Mouse (Mus musculus) heart, postnatal 0 days (tissue): ENCODE data around the gene Ripk4. TPM values are rescaled to one million over a fixed set of nuclear protein-coding genes. Genes with fewer than 3 reads are reported as not detected.

ENCODE experiments used
- ATAC-seq: fragments of 200-750 bp; cut with Nextera tagmentation; 2 replicates; pipeline ENCODE4 v1.8.0; 2017; ENCODE audit warnings: low read depth, moderate number of reproducible peaks, moderate library complexity; ENCODE audit not compliant: insufficient read depth
- DNase-seq: peaks from one replicate; pipeline ENCODE4 v3.0.0-alpha.2; 2016; ENCODE audit warnings: low spot score
- H3K27ac ChIP-seq: fragments of 300-500 bp; sonication (generic); 2 replicates; pipeline ENCODE4 v1.5.1; 2014; ENCODE audit warnings: low read depth, mild to moderate bottlenecking
- H3K27me3 ChIP-seq: fragments of 300-500 bp; sonication (generic); 2 replicates; pipeline ENCODE4 v1.6.1; 2014; ENCODE audit warnings: low read length, mixed read lengths; ENCODE audit not compliant: control insufficient read depth, insufficient read depth
- H3K36me3 ChIP-seq: fragments of 300-500 bp; sonication (generic); replicated peaks from 2 replicates; pipeline ENCODE4 v1.6.1; 2014; ENCODE audit warnings: low read length, mixed read lengths; ENCODE audit not compliant: control insufficient read depth, insufficient read depth
- H3K4me1 ChIP-seq: fragments of 300-500 bp; sonication (generic); 2 replicates; pipeline ENCODE4 v1.6.1; 2014; ENCODE audit warnings: antibody characterized with exemption; ENCODE audit not compliant: control insufficient read depth, insufficient read depth
- H3K4me2 ChIP-seq: fragments of 300-500 bp; sonication (generic); 2 replicates; pipeline ENCODE4 v1.6.1; 2014; ENCODE audit warnings: low read depth, mild to moderate bottlenecking, low read length, moderate library complexity
- H3K4me3 ChIP-seq: fragments of 300-500 bp; sonication (generic); 2 replicates; pipeline ENCODE4 v1.5.1; 2014; ENCODE audit warnings: low read depth, low read length
- H3K9ac ChIP-seq: fragments of 300-500 bp; sonication (generic); replicated peaks from 2 replicates; pipeline ENCODE4 v1.6.1; 2014; ENCODE audit warnings: low read depth, low read length, mixed read lengths
- H3K9me3 ChIP-seq: fragments of 300-500 bp; sonication (generic); replicated peaks from 2 replicates; pipeline ENCODE4 v1.6.1; 2016; ENCODE audit warnings: low read length; ENCODE audit not compliant: control insufficient read depth
- CTCF ChIP-seq: IDR thresholded peaks from 2 replicates; pipeline ENCODE4 v1.5.1; 2016; ENCODE audit warnings: antibody characterized with exemption, control low read depth, low read depth
- EP300 ChIP-seq: IDR thresholded peaks from 2 replicates; pipeline ENCODE4 v1.6.1; 2016; ENCODE audit warnings: antibody characterized with exemption, low read depth
- WGBS: fragments of 180-500 bp; shearing (Covaris S2); extraction: QIAGEN DNeasy Blood & Tissue Kit; methylation state at CpG from one replicate; pipeline ENCODE4 v1.1.7; 2014; 5-methylcytosine and 5-hydroxymethylcytosine counted together
- polyA plus RNA-seq: library from polyadenylated mRNA; unstranded; fragments of >200 nt; fragmentation: Nextera tagmentation; extraction: Ambion mirVana; gene quantifications from 2 replicates; pipeline ENCODE4 v1.2.1, GENCODE M21; 2015
- total RNA-seq: library from RNA; depleted of rRNA; stranded (reverse); fragments of >200 nt; gene quantifications from 2 replicates; pipeline ENCODE4 v1.2.3, GENCODE M21; 2014; ENCODE audit warnings: low replicate concordance

The Ripk4 gene
- total and polyA plus RNA-seq, 2 experiments from 2014 or later: 1.1 to 4.3 TPM

DNA sequence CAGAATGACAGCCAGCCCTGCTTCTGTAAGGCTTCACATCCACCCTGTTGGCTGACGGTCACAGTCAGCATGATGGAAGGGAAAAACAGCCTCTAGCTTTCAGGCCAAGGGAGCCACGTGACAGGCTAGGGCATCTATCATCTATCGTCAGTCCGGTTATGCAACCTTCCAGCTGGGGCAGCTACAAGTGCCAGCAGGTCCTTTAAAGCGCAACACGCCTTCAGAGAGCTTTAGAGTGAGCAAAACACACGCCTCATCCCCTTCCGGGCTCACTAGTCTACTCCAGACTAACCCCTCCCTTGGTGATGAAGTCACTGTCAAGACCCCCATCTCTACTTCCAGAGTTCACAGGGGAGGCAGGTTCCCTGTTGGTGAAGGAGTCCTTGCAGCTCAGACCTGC is 11.7 kb downstream of the Ripk4 start:
- 59% methylated on average over 8 of the region's 8 CpGs for WGBS
- Histone ChIP-seq H3K9me3 (no peaks in the 10 kb centered on the region), H3K27me3 (no peaks in the 10 kb centered on the region), H3K4me2 (no peak overlapping the region), H3K36me3 (no peaks in the 10 kb centered on the region), H3K4me1 (no peaks in the 10 kb centered on the region; the same call in 1 of the 2 replicates), H3K4me3 (no peak overlapping the region), H3K27ac (no peak overlapping the region), H3K9ac (no peak overlapping the region)
- ATAC-seq: peak; percentile 73; the same call in 1 of the 2 replicates
- TF ChIP-seq EP300 (no peak), CTCF (no peak)
- DNase-seq: peak; percentile 36

DNA sequence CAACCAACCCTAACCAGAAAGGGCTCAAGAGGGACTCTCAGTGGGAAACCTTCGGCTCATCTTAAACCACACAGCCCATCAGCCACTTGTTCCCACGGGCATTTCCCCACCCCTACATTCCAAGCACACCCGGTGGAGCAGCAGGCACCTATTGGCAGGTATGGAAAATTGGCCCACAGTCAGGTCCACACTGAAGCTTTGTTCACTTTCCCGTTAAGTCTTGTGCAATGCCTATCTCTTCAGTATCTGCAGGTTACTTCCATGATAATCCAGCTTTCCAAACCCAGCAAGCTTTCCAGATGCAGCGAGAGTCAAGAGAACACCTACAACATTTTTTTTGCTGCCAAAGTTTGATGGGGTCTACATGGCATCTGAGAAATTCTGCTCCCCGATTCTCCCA is 15.2 kb downstream of the Ripk4 start:
- Histone ChIP-seq H3K9me3 (no peaks in the 10 kb centered on the region), H3K9ac (no peak overlapping the region), H3K4me1 (no peaks in the 10 kb centered on the region; the same call in 1 of the 2 replicates), H3K4me2 (no peak overlapping the region), H3K27ac (no peak overlapping the region), H3K36me3 (no peaks in the 10 kb centered on the region), H3K4me3 (no peak overlapping the region), H3K27me3 (no peaks in the 10 kb centered on the region)
- no peak for DNase-seq
- TF ChIP-seq CTCF (no peak), EP300 (no peak)
- ATAC-seq: no peak
- WGBS: 77% methylated on average over 6 of the region's 6 CpGs

GRCm38 (mm10) chr16:97738030-97738429 is 25.6 kb downstream of the Ripk4 start:
- DNase-seq (no peak), ATAC-seq (no peak)
- H3K9ac ChIP-seq: no peak overlapping the region
- no peak overlapping the region for H3K4me2 ChIP-seq
- no peak overlapping the region for H3K4me3 ChIP-seq
- TF ChIP-seq EP300: no peak
- TF ChIP-seq CTCF: no peak
- no peak overlapping the region for H3K27ac ChIP-seq
- no peaks in the 10 kb centered on the region for H3K4me1 ChIP-seq
- H3K9me3 ChIP-seq: no peaks in the 10 kb centered on the region
- H3K27me3 ChIP-seq: no peaks in the 10 kb centered on the region
- WGBS: 68% methylated on average over 6 of the region's 6 CpGs
- H3K36me3 ChIP-seq: no peaks in the 10 kb centered on the region

DNA sequence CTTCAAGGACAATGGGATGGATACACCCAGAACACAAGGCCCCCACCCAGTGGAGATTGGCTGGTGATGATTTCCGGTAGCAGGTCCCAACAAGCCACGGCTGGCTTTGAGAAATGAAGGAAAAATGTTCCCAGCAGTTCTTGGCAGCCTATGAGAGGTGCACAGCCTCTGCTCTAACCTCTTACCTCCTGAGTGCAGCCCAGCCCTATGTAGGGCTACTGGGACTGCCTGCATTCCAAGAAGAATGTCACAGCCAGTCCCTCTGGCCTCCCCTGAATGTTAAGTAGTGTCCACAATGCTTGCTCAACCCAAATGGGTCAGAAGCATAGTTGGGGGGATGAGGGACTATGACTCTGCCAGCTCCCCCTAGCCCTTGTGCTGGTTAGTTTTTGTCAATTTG is 27.0 kb downstream of the Ripk4 start:
- H3K9me3 ChIP-seq: no peaks in the 10 kb centered on the region
- H3K4me1 ChIP-seq: no peaks in the 10 kb centered on the region
- WGBS: 76% methylated on average over 2 of the region's 2 CpGs
- ATAC-seq (no peak), DNase-seq (no peak)
- no peak overlapping the region for H3K9ac ChIP-seq
- no peak overlapping the region for H3K27ac ChIP-seq
- H3K4me3 ChIP-seq: no peak overlapping the region
- no peak overlapping the region for H3K4me2 ChIP-seq
- TF ChIP-seq CTCF (no peak), EP300 (no peak)
- H3K27me3 ChIP-seq: no peaks in the 10 kb centered on the region
- no peaks in the 10 kb centered on the region for H3K36me3 ChIP-seq

DNA sequence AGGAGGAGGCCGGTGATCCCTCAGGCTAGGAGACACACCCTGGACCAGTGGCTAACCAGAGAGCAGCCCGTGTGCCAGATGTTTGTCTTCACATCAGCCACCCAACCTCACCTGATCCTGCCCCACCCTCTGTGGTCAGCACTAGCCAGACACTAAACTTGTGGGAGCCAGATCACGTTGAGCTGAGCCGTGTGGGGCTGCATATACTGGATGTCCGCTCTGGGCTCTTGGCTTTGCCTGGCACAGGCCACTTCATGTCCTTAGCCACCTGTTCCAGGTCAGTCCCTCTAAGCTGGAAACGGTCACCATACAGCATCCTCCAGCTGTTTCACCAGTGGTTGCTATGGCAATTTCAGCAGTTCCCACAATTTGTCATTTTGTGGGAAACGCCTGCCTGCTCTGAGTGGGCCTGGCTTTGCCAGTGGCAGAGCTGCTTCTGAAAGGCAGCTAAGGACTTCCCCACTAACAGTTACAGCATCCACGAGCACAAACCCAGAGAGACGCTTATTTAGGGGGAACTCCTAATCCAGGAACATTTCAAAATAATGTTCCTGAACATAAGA is 28.7 kb downstream of the Ripk4 start:
- no peak overlapping the region for H3K27ac ChIP-seq
- H3K36me3 ChIP-seq: no peaks in the 10 kb centered on the region
- no peaks in the 10 kb centered on the region for H3K27me3 ChIP-seq
- DNase-seq (no peak), ATAC-seq (no peak)
- H3K4me1 ChIP-seq: no peaks in the 10 kb centered on the region
- H3K4me3 ChIP-seq: no peak overlapping the region
- no peak overlapping the region for H3K9ac ChIP-seq
- no peak overlapping the region for H3K4me2 ChIP-seq
- no peaks in the 10 kb centered on the region for H3K9me3 ChIP-seq
- 66% methylated on average over 9 of the region's 9 CpGs for WGBS
- TF ChIP-seq EP300: no peak
- no peak for TF ChIP-seq CTCF

DNA sequence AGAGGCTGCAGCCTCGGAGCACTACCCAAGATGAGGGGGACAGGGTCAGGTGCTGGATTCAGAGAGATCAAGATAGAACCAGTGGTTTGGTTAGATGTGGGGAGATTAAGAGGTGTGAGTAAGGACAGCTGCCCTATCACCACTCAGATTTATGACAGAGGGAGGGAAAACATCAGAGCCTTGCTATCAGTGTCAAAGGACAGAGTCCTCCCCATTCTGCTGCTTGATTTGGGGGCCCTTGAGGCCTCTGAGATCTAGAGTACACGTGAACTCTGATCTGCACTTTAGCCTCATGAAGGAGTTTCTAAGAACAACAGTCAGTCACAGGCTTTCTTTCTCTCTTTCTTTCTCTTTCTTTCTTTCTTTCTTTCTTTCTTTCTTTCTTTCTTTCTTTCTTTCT is 30.0 kb downstream of the Ripk4 start:
- ATAC-seq (no peak), DNase-seq (no peak)
- Histone ChIP-seq H3K4me1 (no peaks in the 10 kb centered on the region), H3K9me3 (no peaks in the 10 kb centered on the region), H3K4me2 (no peak overlapping the region), H3K36me3 (no peaks in the 10 kb centered on the region), H3K9ac (no peak overlapping the region), H3K27ac (no peak overlapping the region), H3K4me3 (no peak overlapping the region), H3K27me3 (no peaks in the 10 kb centered on the region)
- TF ChIP-seq EP300 (no peak), CTCF (no peak)
- WGBS: 59% methylated on average over 2 of the region's 2 CpGs
